Mouse (Mus musculus) spleen, postnatal 4 days (tissue): ENCODE measurements at regions not wholly inside any gene's neighbourhood (a gene's known extent, or its start where the extent isn't known, plus 50 kb on each side); places are given as distances from the start of the nearest gene placed in this dataset.

ENCODE experiments used
- DNase-seq, 2 experiments: peaks; one replicate each; pipeline ENCODE4 v3.0.0; 2022; ENCODE audit warnings: low spot score in 2 of 2

- peak in 1 of 2 experiments; percentile 59 for DNase-seq
Measured at GRCm38 (mm10) chr1:152313480-152313879, 73.0 kb downstream of the Tsen15 start.

- no peak for DNase-seq
Measured at GRCm38 (mm10) chr1:152305461-152305860, 81.0 kb downstream of the Tsen15 start.

GRCm38 (mm10) chr1:152304487-152305130 lies 81.9 kb downstream of the Tsen15 start:
- DNase-seq = peak in 1 of 2 experiments; percentile 51

- DNase-seq = no peak
Measured at GRCm38 (mm10) chr1:152301355-152301754, 85.1 kb downstream of the Tsen15 start.

GRCm38 (mm10) chr1:152292196-152292736 lies 94.2 kb downstream of the Tsen15 start:
- DNase-seq = no peak

GRCm38 (mm10) chr1:152290768-152291167 lies 95.7 kb downstream of the Tsen15 start:
- DNase-seq = peak; percentile 55 to 87

GRCm38 (mm10) chr1:152287566-152288490 lies 98.7 kb downstream of the Tsen15 start:
- DNase-seq = no peak

- no peak for DNase-seq
Measured at GRCm38 (mm10) chr1:152286677-152287076, 99.8 kb downstream of the Tsen15 start.

- DNase-seq = no peak
Measured at GRCm38 (mm10) chr1:152282106-152282505, 104.4 kb downstream of the Tsen15 start.

GRCm38 (mm10) chr1:152281201-152281600 lies 105.3 kb downstream of the Tsen15 start:
- DNase-seq = no peak

GRCm38 (mm10) chr1:152280014-152280413 lies 106.5 kb downstream of the Tsen15 start:
- DNase-seq = peak in 1 of 2 experiments; percentile 68

- no peak for DNase-seq
Measured at GRCm38 (mm10) chr1:152275011-152275410, 111.5 kb downstream of the Tsen15 start.

GRCm38 (mm10) chr1:152273430-152273829 lies 113.1 kb downstream of the Tsen15 start:
- DNase-seq = no peak

- no peak for DNase-seq
Measured at GRCm38 (mm10) chr1:152269936-152270702, 116.4 kb downstream of the Tsen15 start.

GRCm38 (mm10) chr1:152266390-152266789 lies 120.1 kb downstream of the Tsen15 start:
- DNase-seq = no peak

- no peak for DNase-seq
Measured at GRCm38 (mm10) chr1:152264981-152265380, 121.5 kb downstream of the Tsen15 start.

GRCm38 (mm10) chr1:152261472-152261871 lies 125.0 kb downstream of the Tsen15 start:
- no peak for DNase-seq

GRCm38 (mm10) chr1:152260950-152261349 lies 125.5 kb downstream of the Tsen15 start:
- DNase-seq = no peak

GRCm38 (mm10) chr1:152258258-152258657 lies 128.2 kb downstream of the Tsen15 start:
- no peak for DNase-seq

- DNase-seq = no peak
Measured at GRCm38 (mm10) chr1:152253906-152254305, 132.6 kb downstream of the Tsen15 start.

- no peak for DNase-seq
Measured at GRCm38 (mm10) chr1:152253486-152253885, 133.0 kb downstream of the Tsen15 start.
